Mouse (Mus musculus): ENCODE measurements at regions not wholly inside any gene's neighbourhood (a gene's known extent, or its start where the extent isn't known, plus 50 kb on each side); places are given as distances from the start of the nearest gene placed in this dataset.

DNA sequence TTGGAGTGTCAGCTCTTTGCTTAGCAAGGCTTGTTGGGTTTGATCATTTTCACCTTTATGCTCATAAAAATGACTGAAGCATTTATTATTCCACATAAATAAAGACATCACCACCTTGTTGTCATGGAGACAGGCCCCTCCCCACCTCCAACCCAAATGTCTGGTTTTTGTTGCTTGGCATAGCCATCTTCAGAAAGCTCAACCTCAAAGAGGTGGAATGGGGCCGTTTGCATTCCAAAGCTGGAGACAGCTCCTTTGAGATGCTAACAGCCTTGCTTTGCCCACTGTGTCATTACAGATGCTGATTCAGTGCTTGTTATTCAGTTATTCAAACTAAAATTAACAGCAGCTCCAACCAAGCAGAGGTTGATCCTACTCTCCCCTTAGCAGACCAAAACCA, 51.9 kb upstream of the Lgalsl start:
- no peak for DNase-seq (ENCODE audit: low spot score)

GRCm38 (mm10) chr11:20883907-20884306, 53.1 kb upstream of the Lgalsl start:
- DNase-seq (ENCODE audit: low spot score) = no peak

- DNase-seq (ENCODE audit: low spot score) = no peak
Measured at GRCm38 (mm10) chr11:20887044-20887443, 56.2 kb upstream of the Lgalsl start.

GRCm38 (mm10) chr11:20890479-20890878, 59.6 kb upstream of the Lgalsl start:
- DNase-seq (ENCODE audit: low spot score) = peak; percentile 30

DNA sequence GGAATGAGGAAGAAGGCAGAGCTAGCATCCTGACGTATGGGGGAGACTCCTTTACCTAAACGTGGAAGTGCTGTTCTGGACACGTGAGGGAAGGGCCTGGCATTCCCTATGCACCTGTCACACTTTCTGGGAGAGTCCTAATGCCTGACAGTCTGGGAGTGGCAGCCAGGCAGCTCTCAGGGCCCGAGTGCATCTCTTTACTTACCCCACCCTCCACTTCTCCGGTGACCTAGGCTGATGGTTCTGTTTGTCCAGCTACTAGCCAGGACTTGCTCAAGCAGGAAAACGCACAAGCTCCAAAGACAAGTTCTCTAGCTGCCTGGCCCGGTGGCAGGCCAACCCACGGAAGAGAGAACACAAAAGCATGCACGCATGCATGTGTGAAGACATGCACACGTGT, 60.9 kb upstream of the Lgalsl start:
- DNase-seq (ENCODE audit: low spot score) = no peak

DNA sequence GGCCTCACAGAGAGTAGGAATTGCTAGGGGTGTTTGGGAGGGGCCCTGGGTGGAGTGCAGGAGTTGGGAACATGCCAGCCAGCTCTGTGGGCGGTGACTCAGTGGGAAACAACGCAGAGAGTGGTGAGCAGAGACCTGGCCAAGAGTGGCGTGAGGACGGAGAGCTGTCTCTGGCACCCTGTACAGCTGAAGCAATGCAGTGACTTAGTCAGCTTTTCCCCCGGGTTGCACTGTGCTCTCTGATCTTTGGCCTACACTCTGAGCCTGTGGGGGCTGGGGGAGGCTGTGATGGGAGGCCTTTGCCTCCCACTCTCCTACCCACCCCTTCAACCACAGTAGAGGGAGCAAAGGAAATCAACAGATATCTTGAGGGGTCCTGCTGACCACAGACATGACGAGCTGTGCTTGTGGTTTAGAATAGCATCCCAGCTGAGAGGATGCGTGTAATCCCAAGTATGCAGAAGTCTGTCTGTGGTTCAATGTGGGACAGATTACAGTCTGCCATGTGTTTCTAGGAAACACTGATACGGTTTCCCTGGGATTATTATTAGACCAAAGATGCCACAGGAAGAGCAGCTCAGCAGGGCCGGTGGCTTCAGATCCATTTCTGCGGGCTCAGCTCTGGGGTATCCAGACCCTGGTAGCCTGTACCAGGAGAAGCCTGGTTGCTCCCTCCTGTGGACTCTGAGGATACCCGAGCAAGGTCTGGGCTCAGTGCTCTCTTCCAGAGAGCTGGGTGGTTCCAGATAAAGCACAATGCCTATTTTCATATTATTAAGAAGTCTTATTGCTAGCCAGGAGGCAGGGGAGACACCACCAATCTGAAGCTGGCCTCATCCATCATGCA, 65.6 kb upstream of the Lgalsl start:
- DNase-seq (ENCODE audit: low spot score) = peak; percentile 54

- DNase-seq (ENCODE audit: low spot score) = no peak
Measured at GRCm38 (mm10) chr11:20897468-20897867, 66.6 kb upstream of the Lgalsl start.

DNA sequence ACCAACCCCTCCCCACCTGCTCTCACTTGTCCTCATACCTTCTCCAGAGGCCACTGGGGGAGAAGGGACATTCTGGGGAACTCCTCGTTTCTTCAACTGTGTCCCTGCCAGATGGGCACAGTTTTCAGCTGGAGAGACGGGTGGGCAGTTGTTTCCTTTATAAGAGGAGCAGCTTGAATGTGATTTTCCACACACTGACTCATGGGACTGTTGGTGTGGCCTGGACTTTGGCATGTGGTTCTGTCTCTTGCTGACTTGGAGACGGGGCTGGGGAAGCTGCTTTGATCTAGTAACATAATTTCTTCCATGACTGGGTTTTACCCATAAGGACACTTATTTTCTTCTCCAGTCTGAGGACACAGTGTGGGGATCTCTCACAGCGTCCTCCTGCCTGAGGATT, 67.7 kb upstream of the Lgalsl start:
- DNase-seq (ENCODE audit: low spot score) = no peak

DNA sequence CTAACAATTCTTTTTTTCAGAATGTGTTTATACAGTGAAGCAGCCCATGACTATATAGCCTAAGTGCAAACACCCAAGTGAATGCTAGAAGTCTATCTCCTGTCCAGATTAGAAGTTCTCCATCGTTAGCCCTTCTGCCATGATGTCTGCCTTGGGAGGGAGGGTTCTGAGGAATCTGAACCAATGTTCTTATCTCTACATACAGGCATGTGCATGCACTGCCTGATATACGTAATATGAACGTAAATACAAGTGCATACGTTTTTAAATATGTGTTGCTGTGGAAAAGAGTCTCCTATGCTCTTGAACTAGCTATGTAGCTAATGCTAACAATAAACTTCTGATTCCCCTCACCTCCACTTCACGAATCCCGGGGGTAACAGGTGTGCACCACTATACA, 68.9 kb upstream of the Lgalsl start:
- no peak for DNase-seq (ENCODE audit: low spot score)

DNA sequence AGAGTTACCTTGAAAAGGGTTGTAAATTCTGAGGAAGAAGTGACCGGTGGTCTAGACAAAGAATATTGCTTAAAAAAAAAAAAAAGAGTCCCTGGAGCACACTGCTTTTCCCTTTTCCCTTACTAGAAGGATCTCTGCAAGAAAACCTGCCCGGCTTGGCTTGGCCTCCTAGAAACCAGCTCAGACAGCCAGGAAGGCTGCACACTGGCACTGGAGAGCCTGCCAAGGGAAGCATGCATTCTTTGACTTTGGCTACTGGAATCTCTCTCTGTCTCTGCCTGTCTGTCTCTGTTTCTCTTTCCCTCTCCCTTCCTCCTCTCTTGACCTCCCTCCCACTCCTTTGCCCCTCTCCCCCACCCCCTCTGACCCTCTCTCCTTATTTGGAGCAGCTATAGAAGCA, 71.1 kb upstream of the Lgalsl start:
- DNase-seq (ENCODE audit: low spot score) = peak; percentile 78

DNA sequence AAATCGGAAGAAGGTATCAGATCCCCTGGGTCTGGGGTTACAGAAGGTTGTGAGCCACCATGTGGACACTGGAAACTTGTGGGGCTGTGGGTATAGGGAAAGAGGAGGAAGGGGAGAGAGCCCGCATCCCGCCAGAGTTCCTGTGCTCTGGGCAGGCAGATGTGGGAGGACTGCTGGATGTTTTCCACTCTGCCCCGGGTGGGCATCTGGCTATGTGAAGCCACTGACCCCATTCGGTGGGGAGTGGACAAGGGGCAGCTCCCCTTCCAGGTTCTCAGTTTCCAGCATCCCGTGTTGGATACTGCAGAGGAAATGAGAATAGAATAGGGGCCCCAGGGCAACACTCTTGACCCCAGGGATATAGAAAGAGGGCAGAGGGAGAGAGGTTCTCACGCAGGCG, 72.1 kb upstream of the Lgalsl start:
- DNase-seq (ENCODE audit: low spot score) = no peak

DNA sequence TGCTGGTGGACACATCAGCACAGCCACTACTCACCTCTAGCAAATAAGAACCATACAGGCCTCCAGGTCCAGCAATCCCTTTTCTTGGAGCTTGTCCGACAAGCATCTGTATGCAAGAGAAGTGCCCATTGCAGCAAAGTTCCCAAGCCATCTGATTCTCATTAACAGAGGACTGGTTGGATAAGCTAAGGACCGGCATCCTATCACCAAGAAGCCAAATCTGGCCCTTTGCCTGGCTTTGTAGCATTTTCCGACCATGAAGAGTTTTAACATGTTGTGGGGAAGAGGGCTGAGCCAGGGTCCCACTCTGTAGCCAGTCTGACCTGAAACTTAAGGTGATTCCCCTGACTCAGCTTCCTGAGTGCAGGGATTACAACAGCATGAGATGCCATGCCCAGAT, 77.1 kb upstream of the Lgalsl start:
- DNase-seq (ENCODE audit: low spot score) = peak; percentile 53

DNA sequence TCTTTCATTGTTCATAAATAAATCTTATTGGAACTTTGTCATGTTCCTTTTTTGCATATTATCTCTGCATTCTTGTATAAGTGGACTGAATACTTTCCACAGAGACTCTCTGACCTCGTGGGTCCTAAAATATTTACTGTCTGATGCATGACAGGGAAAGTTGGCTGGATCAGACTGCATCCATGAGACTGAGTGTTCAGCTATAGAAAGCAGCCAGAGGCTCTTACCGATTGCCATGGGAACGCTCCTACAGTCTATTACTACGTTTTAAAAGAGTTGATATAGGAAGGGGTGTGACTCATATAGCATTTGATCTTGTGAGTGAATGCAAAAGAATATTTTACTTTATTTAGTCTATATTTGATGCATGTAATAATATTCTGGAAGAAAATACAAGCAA, 77.6 kb upstream of the Lgalsl start:
- no peak for DNase-seq (ENCODE audit: low spot score)

DNA sequence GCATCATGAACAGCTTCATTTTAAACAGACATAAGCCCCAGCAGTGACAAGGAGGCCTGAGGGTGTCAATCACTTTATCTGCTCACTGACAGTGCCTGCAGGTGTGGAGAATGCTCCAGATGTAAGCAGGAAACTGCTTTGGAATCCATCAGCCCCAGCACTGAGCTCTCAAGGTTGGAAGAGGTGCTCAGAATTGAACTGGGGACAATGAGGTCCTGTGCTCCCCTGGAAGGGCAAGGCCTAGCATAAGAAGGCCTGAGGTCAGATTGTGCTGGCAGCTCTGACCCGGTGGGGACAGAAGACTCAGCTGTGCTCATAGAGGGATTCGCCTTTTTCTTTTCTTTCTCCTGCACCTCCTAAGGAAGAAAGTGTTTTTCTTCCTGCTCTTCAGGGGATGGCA, 82.2 kb upstream of the Lgalsl start:
- no peak for DNase-seq (ENCODE audit: low spot score)

GRCm38 (mm10) chr11:20913598-20914296, 82.9 kb upstream of the Lgalsl start:
- DNase-seq (ENCODE audit: low spot score) = peak; percentile 88

DNA sequence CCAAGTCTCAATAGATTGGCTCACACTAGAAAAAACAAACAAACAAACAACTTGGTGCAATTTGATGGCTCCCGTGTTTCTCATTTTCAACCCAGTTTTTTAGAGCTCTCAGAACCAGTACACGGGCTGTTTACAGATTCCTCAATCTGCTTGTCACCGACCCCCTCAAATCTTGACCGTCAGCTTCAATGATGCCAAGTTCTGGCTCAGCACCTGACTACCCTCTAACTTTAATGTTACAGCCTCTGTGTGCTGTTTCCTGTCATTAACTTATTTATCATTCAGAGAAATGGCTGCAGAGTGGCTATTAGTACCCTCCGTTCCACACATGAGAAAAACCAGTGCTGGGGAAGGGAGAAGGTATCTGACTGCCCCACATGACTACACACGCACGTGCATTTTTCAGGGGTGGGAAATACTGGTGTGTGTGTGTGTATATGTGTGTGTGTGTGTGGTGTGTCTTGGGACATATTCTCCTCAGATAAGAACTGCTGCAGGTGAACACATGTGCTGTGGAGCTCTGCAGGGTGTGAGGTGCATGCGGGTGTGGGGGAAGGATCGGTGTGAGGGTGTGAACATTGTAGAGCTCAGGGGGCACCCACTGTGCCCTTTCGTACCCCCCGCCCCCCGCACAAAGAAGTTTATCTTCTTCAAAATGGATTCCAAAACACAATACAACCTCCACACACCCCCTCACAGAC, 83.6 kb upstream of the Lgalsl start:
- no peak for DNase-seq (ENCODE audit: low spot score)

- DNase-seq (ENCODE audit: low spot score) = no peak
Measured at GRCm38 (mm10) chr11:20915182-20915602, 84.3 kb upstream of the Lgalsl start.

DNA sequence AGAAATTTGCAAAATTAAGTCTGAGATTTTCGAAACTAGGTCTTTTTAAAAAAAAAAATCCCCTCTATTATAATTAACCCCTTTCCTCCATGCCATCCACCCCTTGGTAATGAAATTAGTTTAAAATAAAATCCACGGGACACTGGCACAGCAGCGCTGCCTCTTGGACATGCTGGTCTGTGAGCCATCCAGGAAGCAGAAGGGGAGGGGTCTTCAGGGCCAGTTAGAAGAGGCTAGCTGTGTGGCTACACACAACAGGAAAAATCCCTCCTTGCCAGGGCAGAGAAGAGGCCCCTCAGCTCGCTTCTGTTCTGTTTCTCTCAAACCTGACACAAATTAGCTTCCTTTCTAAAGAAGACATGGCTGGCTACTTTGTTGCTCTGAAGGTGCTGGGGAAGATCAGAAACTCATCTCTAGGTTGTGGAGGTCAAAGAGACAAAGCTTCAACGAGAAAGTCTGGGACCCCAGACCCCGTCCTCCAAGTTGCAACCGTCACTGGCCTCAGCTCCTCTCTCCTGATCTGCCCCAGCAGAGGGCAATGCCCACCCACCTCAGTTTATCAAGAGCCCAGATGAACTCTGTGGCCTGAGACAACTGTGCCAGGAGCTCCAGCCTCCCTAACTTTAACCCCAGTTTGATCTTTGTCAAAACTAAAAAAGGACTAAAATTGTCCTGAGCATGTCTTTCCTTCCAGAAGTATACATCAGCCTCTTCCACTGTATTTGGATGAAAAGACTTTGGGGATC, 85.0 kb upstream of the Lgalsl start:
- peak; percentile 22 for DNase-seq (ENCODE audit: low spot score)

DNA sequence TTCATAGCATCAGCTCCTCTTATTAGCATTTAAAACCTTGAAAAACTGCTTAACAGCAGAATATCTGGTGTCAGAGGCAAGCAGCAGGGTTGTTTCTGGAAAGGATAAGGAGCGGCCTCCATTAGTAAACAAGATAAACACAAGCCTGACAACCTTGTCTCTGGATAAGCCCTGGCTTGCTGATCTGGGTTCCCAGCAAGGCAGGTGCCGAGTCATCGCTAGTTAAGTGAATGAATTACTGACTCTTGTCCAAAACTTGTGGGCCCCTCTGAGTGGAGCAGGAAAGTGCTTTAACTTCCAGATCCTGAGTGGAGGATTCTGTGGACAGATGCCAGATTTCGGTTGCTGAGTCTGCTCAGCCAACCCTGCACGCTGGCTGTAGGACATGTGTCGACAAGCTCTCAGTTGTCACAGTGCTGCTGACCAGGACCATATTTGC, 85.6 kb upstream of the Lgalsl start:
- no peak for DNase-seq (ENCODE audit: low spot score)

GRCm38 (mm10) chr11:20916961-20917360, 86.1 kb upstream of the Lgalsl start:
- no peak for DNase-seq (ENCODE audit: low spot score)

- no peak for DNase-seq (ENCODE audit: low spot score)
Measured at GRCm38 (mm10) chr11:20917483-20917882, 86.6 kb upstream of the Lgalsl start.

GRCm38 (mm10) chr11:20923115-20923514, 92.3 kb upstream of the Lgalsl start:
- DNase-seq (ENCODE audit: low spot score) = no peak

All from adipocyte (in vitro differentiated cells).